Mouse (Mus musculus) liver, embryonic 13.5 days (tissue): ENCODE measurements around the gene Ogfod1. TPM values are rescaled to one million over a fixed set of nuclear protein-coding genes. Genes with fewer than 3 reads are reported as not detected.
"Not testable (repeated sequence)": the region's sequence is repeated elsewhere in the genome, so short reads cannot be mapped to it uniquely, and the experiment has no call there.

Experiments used
- ATAC-seq: fragments of 200-750 bp; cut with Nextera tagmentation; 2 replicates; pipeline ENCODE4 v1.8.0; 2017; ENCODE audit warnings: low read depth, mild to moderate bottlenecking, moderate number of reproducible peaks, moderate library complexity
- DNase-seq: peaks from one replicate; pipeline ENCODE4 v3.0.0; 2022
- H3K27ac ChIP-seq: fragments of 300-500 bp; sonication (generic); 2 replicates; pipeline ENCODE4 v1.5.1; 2015; ENCODE audit warnings: moderate library complexity, mild to moderate bottlenecking, inconsistent platforms
- H3K27me3 ChIP-seq: fragments of 300-500 bp; sonication (generic); 2 replicates; pipeline ENCODE4 v1.6.1; 2015; ENCODE audit warnings: mild to moderate bottlenecking, inconsistent platforms
- H3K36me3 ChIP-seq: fragments of 300-500 bp; sonication (generic); 2 replicates; pipeline ENCODE4 v1.6.1; 2015; ENCODE audit warnings: mild to moderate bottlenecking, inconsistent platforms
- H3K4me1 ChIP-seq: fragments of 300-500 bp; sonication (generic); replicated peaks from 2 replicates; pipeline ENCODE4 v1.6.1; 2015; ENCODE audit warnings: inconsistent platforms
- H3K4me2 ChIP-seq: fragments of 300-500 bp; sonication (generic); 2 replicates; pipeline ENCODE4 v1.6.1; 2015; ENCODE audit warnings: inconsistent platforms, mild to moderate bottlenecking, moderate library complexity
- H3K4me3 ChIP-seq: fragments of 300-500 bp; sonication (generic); replicated peaks from 2 replicates; pipeline ENCODE4 v1.5.1; 2015; ENCODE audit warnings: mild to moderate bottlenecking, inconsistent platforms
- H3K9ac ChIP-seq: fragments of 300-500 bp; sonication (generic); 2 replicates; pipeline ENCODE4 v1.6.1; 2015; ENCODE audit warnings: mild to moderate bottlenecking, inconsistent platforms
- H3K9me3 ChIP-seq: fragments of 300-500 bp; sonication (generic); replicated peaks from 2 replicates; pipeline ENCODE4 v1.6.1; 2016; ENCODE audit warnings: inconsistent platforms
- WGBS: fragments of 180-500 bp; shearing (Covaris S2); methylation state at CpG from one replicate; pipeline ENCODE4 v1.1.7; 2015; ENCODE audit not compliant: insufficient replicate concordance; 5-methylcytosine and 5-hydroxymethylcytosine counted together
- polyA plus RNA-seq: library from polyadenylated mRNA; unstranded; fragments of >200 nt; fragmentation: Nextera tagmentation; extraction: Ambion mirVana; gene quantifications from 2 replicates; pipeline ENCODE4 v1.2.1, GENCODE M21; 2015

The Ogfod1 gene
- polyA plus RNA-seq, 1 experiment from 2014 or later, result 4.8 TPM

DNA sequence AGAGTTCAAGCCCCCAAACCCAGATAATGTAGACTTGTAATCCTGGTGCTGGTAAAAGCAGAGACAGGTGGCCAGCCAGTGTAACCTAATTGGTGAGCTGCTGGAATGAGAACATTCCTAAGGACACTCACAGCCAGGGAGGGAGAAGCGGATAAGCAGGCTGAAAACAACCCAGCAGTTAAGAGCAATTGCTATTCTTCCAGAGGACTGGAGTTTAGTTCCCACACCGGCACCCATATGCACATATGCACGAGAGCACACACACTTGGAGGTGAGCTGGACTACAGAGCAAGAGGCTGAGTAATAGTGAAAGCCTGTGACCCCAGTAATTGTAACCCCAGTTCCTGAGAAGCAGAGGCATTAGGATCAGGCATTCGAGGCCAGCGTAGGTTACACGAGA, 13.1 kb upstream of the Ogfod1 start:
- no peak overlapping the region for H3K27ac ChIP-seq
- H3K9ac ChIP-seq, result no peak overlapping the region
- ATAC-seq (no peak), DNase-seq (no peak)
- H3K4me1 ChIP-seq, result no peaks in the 10 kb centered on the region
- no peak overlapping the region for H3K4me2 ChIP-seq
- H3K4me3 ChIP-seq, result no peak overlapping the region
- H3K36me3 ChIP-seq, result peaks cover 89% of the 10 kb centered on the region
- WGBS, result 90% methylated on average over 6 of the region's 6 CpGs
- no peaks in the 10 kb centered on the region for H3K27me3 ChIP-seq
- H3K9me3 ChIP-seq, result no peaks in the 10 kb centered on the region

DNA sequence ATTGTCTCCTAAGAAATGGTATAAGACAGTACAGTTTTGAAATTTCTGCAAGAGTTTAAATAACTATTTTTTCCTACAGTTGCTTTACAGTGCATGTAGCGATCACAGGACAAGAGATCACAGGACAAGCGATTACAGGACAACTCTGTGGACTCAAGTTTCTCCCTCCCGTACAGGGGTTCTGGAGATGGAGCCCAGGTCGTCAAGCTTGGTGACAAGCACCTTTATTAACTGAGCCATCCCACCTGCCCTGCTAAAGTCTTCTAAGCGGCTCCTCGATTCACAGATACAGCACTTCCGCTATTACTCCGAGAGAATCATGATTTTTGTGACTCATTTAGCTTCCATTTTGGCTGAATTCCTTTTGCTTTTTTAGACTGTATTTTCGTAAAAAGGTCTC, 7.3 kb upstream of the Ogfod1 start:
- H3K36me3 ChIP-seq, result peaks cover 69% of the 10 kb centered on the region
- H3K4me2 ChIP-seq, result no peak overlapping the region
- no peak overlapping the region for H3K4me3 ChIP-seq
- ATAC-seq (no peak), DNase-seq (no peak)
- no peak overlapping the region for H3K9ac ChIP-seq
- H3K4me1 ChIP-seq, result peaks cover 24% of the 10 kb centered on the region
- H3K27me3 ChIP-seq, result no peaks in the 10 kb centered on the region
- no peak overlapping the region for H3K27ac ChIP-seq
- no peaks in the 10 kb centered on the region for H3K9me3 ChIP-seq
- 93% methylated on average over 9 of the region's 9 CpGs for WGBS

DNA sequence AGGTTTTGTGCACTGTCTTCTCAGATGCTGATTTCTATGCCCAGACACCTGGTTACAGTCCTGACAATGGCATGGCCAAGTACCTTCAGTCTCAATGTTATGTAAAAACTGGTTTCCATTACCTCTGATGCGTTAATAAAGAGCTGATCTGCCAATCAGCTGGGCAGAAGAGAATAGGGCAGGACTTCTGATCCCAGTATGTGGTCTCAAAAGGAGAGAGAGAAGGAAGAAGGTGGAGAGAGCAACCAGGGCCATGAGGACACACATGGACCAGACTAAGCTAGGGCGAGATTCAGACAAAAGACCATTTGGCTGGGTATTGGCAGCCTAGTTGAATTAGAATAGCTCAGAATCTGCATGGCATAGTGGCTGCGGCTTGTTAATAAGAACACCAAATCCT, 3.4 kb upstream of the Ogfod1 start:
- WGBS, result 75% methylated on average over 3 of the region's 3 CpGs
- Histone ChIP-seq H3K36me3 (peaks cover 31% of the 10 kb centered on the region), H3K9ac (peak overlapping the region; percentile 52; the same call in 1 of the 2 replicates), H3K27me3 (no peaks in the 10 kb centered on the region), H3K4me3 (0 out of 2 replicates have a peak overlapping the region, but pooled peaks have one; percentile 23), H3K27ac (no peak overlapping the region), H3K4me1 (peaks cover 45% of the 10 kb centered on the region), H3K9me3 (no peaks in the 10 kb centered on the region), H3K4me2 (peak overlapping the region; percentile 41)
- no peak for DNase-seq
- ATAC-seq, result no peak

DNA sequence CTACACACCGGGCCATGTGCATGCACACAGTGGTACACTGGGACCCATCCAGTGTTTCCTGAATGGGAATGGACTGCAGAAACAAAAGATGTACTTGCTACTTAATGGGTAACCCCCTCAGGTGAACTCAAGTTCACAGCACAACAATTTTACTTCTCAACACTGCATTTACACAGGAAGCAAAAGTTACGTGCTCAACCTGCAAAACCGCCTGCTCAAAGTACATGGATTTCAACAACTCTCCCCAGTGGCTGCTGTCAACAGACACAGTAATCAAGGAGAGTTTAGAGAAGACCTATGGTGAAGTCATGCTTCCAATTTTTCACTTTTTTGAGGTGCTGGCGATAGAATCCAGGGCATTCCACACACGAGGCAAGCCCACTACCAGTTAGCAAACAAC, 1.8 kb upstream of the Ogfod1 start:
- WGBS, result 51% methylated on average over 5 of the region's 5 CpGs
- Histone ChIP-seq H3K27me3 (no peaks in the 10 kb centered on the region), H3K9me3 (no peaks in the 10 kb centered on the region), H3K4me2 (peak overlapping the region; percentile 74), H3K27ac (peak overlapping the region; percentile 58; the same call in 1 of the 2 replicates), H3K4me3 (peak overlapping the region; percentile 68), H3K9ac (peak overlapping the region; percentile 78), H3K4me1 (peaks cover 48% of the 10 kb centered on the region), H3K36me3 (peaks cover 22% of the 10 kb centered on the region)
- ATAC-seq (no peak), DNase-seq (no peak)

DNA sequence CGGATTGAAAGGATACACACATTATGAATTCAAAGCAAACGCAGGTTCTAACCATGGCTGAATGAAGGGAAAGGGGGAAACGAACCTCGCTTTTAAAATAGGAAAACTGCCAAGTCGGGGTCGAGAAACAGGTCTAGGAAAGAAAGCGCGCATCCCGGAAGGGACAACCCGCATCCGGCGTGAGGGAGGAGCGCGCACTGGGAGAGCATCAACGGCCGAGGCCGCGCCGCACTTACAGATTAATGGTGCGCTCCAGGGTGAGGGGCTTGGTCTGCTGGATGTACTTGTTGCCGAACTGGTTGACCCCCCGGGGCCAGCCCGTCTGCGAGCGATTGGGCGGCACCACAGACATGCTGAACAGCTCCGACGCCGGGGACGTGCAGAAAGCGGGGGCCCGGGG, 457 bp upstream of the Ogfod1 start:
- Histone ChIP-seq H3K27ac (peak overlapping the region; percentile 75), H3K36me3 (peaks cover 11% of the 10 kb centered on the region), H3K4me1 (peaks cover 48% of the 10 kb centered on the region), H3K9ac (peak overlapping the region; percentile 78), H3K4me2 (peak overlapping the region; percentile 74), H3K4me3 (peak overlapping the region; percentile 68)
- ATAC-seq, result peak; percentile 83
- DNase-seq, result peak; percentile 70
- WGBS, result under 1% methylated on average over 29 of the region's 32 CpGs
- not testable (repeated sequence) for H3K27me3 ChIP-seq, H3K9me3 ChIP-seq

DNA sequence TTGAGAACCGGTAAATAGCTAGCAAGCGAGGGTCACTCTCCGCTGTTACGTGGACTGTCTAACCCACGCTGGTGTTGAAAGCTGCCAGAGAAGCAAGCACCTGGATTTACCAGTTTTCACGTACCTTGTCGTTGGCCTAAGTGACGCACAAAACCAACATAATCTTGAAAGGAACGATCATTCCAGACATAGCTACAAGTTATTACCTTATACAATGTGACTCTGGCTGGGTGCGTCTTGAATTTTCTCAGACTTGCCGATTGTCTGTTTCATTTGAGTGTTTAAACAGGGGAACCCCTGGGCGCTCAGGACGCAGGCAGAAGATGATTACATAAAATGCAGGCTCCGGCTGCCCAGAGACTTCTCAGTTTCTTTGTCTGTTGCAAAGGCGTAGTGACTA, 808 bp downstream of the Ogfod1 start:
- Histone ChIP-seq H3K4me1 (peaks cover 43% of the 10 kb centered on the region), H3K27me3 (no peaks in the 10 kb centered on the region), H3K4me2 (peak overlapping the region; percentile 78), H3K4me3 (peak overlapping the region; percentile 73), H3K36me3 (peaks cover 10% of the 10 kb centered on the region; the same call in 1 of the 2 replicates), H3K27ac (peak overlapping the region; percentile 24; the same call in 1 of the 2 replicates), H3K9me3 (no peaks in the 10 kb centered on the region), H3K9ac (peak overlapping the region; percentile 73)
- ATAC-seq (no peak), DNase-seq (no peak)
- WGBS, result 6% methylated on average over 15 of the region's 15 CpGs

DNA sequence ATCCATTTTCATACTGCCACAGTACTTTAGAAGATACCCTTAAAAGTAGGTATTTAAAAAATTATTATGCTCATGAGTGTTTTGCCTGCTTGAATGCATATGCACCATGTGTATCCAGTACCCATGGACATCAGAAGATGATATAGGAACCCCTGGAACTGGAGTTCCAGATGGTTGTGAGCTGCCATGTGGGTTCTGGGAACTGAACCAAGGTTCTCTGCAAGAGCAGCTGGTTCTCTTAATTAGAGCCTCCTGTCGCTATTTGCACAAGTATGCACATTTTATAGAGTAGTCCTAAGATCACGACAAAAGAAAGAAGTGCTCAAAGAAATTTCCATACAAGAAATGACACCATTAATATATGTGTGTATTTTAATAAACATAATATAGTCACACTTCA, 10.8 kb downstream of the Ogfod1 start:
- DNase-seq, result no peak

DNA sequence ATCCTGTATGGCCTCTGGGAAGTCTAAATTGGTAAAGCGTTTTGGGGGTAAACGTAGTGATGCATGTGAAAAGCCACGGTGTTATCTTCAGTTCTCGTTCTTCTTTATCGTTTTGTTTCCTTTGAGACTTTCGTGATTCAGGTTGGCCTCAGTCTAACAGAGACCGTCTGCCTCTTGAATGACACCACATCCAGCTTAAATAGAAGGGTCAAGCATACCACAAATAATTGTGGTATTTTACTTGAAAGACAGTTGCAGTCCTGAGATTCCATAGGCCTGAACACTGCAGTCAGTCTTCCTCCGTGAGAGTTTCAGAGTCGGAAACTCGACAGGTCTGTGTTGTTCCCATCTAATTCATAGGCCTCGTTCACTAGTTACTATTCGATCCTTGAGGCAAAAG, 15.7 kb downstream of the Ogfod1 start:
- H3K36me3 ChIP-seq, result peaks cover 29% of the 10 kb centered on the region
- no peak overlapping the region for H3K4me2 ChIP-seq
- no peak overlapping the region for H3K4me3 ChIP-seq
- WGBS, result 76% methylated on average over 12 of the region's 12 CpGs
- H3K9ac ChIP-seq, result no peak overlapping the region
- H3K4me1 ChIP-seq, result no peaks in the 10 kb centered on the region
- H3K27me3 ChIP-seq, result no peaks in the 10 kb centered on the region
- DNase-seq (no peak), ATAC-seq (no peak)
- no peak overlapping the region for H3K27ac ChIP-seq
- H3K9me3 ChIP-seq, result no peaks in the 10 kb centered on the region

More for the DNA sequence above, 10.8 kb downstream of the Ogfod1 start:
- Histone ChIP-seq H3K4me2 (no peak overlapping the region), H3K27me3 (no peaks in the 10 kb centered on the region), H3K9ac (no peak overlapping the region), H3K4me1 (no peaks in the 10 kb centered on the region), H3K27ac (no peak overlapping the region), H3K36me3 (peaks cover 19% of the 10 kb centered on the region), H3K9me3 (no peaks in the 10 kb centered on the region), H3K4me3 (no peak overlapping the region)
- ATAC-seq, result no peak
- 86% methylated on average over 2 of the region's 2 CpGs for WGBS

DNA sequence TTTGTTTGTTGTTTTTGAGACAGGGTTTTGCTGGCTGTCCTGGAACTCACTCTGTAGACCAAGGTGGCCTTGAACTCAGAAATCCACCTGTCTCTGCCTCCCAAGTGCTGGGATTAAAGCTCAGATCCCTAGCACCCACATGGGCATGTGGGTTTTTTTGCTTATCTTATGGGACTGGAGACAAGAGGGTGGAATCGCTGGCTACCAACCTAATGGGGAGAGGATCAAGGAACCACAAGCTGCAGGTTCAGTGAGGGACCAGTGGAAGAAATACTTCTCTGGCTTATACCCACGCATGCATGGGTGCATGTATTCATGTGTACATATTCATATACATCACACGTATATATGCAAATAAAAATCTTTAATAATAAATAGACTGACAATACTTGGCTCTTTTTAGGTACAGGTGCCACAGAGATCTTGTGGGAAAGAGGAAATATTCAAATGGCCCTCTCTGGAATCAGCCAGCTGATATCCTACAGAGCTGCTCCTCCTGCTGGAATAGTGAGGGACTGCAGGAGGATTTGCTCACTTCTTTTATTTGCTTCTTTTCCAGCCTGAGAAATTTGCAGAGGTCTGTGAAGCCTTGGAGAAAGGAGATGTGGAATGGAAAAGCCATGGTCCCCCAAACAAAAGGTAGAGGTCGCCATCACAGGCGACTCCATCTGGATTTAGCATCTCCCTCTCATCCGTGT, 20.3 kb downstream of the Ogfod1 start:
- no peak for DNase-seq
- no peak overlapping the region for H3K9ac ChIP-seq
- no peak overlapping the region for H3K4me3 ChIP-seq
- no peak for ATAC-seq
- no peak overlapping the region for H3K27ac ChIP-seq
- no peaks in the 10 kb centered on the region for H3K4me1 ChIP-seq
- H3K36me3 ChIP-seq, result peaks cover 45% of the 10 kb centered on the region
- no peak overlapping the region for H3K4me2 ChIP-seq
- WGBS, result 58% methylated on average over 6 of the region's 6 CpGs
- no peaks in the 10 kb centered on the region for H3K27me3 ChIP-seq
- no peaks in the 10 kb centered on the region for H3K9me3 ChIP-seq

DNA sequence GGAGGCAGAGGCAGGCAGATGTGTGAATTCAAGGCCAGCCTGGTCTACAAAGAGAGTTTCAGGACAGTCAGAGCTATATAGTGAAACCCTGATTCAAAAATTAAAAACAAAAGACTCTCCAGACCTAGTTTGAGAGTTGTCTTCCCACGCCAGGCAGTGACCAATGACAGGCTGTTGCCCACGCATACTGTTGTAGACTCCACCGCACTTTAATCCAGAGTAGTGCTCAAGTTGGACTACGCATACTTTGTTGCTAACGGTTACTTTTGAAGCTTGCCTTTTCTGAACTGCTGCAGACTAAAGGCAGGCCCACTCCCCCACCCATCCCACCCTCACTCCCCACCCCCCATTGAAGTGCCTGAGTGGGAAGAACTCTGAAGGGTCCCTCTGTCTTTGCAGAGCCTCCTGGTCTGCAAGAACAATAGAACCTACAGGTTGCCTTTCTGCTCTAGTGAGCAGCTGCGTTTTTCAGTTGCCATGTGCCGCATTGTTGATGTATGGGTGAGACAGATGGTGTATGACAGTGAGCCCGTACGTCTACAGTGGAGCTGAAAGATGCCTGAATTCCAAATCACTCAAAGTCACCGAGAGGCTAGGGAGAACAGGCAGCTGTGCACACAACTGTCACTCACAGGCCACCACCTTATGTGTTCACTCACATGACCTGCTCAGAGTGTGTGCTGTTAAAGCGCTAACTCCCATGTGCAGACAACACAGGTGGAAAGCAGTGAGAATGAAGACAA, 29.3 kb downstream of the Ogfod1 start:
- no peak for DNase-seq
- H3K27me3 ChIP-seq, result no peaks in the 10 kb centered on the region
- H3K9ac ChIP-seq, result no peak overlapping the region
- peaks cover 39% of the 10 kb centered on the region for H3K36me3 ChIP-seq
- H3K4me2 ChIP-seq, result no peak overlapping the region
- H3K4me1 ChIP-seq, result peaks cover 10% of the 10 kb centered on the region; the same call in 1 of the 2 replicates
- no peak overlapping the region for H3K27ac ChIP-seq
- no peaks in the 10 kb centered on the region for H3K9me3 ChIP-seq
- H3K4me3 ChIP-seq, result no peak overlapping the region
- no peak for ATAC-seq
- 86% methylated on average over 11 of the region's 11 CpGs for WGBS

DNA sequence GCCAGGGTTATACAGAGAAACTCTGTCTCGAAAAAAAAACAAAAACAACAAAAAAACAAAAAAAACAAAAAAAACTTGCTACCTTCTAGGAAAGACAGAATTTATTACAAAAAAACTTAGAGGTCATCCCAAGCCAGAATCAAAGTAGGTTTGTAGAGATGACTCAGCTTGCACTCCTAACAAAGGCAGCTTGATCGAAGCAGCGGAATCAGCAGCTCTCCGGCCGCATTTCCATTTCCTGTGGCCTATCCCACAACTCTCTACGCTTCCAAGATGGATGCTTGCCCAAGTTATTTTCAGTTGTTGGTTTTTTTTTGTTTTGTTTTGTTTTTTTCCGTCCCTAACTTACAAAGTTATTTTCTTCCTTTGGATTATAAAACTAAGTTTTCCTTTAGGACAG, 31.8 kb downstream of the Ogfod1 start:
- H3K9me3 ChIP-seq, result no peaks in the 10 kb centered on the region
- peaks cover 20% of the 10 kb centered on the region for H3K36me3 ChIP-seq
- H3K27ac ChIP-seq, result no peak overlapping the region
- H3K4me1 ChIP-seq, result peaks cover 10% of the 10 kb centered on the region; the same call in 1 of the 2 replicates
- WGBS, result 83% methylated on average over 7 of the region's 7 CpGs
- no peak overlapping the region for H3K4me3 ChIP-seq
- H3K27me3 ChIP-seq, result no peaks in the 10 kb centered on the region
- no peak for DNase-seq
- no peak overlapping the region for H3K4me2 ChIP-seq
- ATAC-seq, result no peak
- no peak overlapping the region for H3K9ac ChIP-seq
